Mouse (Mus musculus): Measurements from ENCODE around the gene Mrtfa. TPM values are rescaled to one million over a fixed set of nuclear protein-coding genes. Genes with fewer than 3 reads are reported as not detected.

Mrtfa gene
- polyA plus RNA-seq, 1 experiment from 2014 or later: 39.3 TPM

DNA sequence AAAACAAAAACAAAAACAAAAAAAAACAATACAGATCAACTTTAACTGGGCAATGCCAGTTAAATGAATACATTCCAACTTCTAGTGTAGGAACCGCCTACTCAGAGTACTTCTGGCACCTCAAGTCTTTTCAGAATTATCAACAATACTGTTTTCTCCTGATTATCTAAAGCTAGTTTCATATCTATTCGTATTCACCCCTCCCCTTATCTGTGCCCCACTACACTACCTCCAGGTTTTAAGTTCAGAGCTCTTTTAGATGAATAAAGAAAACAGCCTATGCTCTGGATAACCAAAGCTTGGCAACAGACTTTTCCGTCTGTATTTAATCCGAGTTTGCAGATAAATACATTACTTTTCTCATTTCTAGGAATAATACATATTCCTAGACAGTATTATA lies 29.9 kb downstream of the Mrtfa start:
- Histone ChIP-seq H3K27me3 (ENCODE audit: control insufficient read depth, insufficient read depth, low read length) (no peaks in the 10 kb centered on the region), H3K4me1 (ENCODE audit: control insufficient read depth, insufficient read depth, low read length) (peaks cover 2% of the 10 kb centered on the region; the same call in 1 of the 2 replicates), H3K36me3 (ENCODE audit: control insufficient read depth, insufficient read depth, low read length) (no peaks in the 10 kb centered on the region), H3K4me2 (replicated peaks; ENCODE audit: low read depth, low read length) (no peak overlapping the region), H3K27ac (ENCODE audit: low read length) (no peak overlapping the region), H3K9me3 (ENCODE audit: control insufficient read depth, low read depth, low read length) (no peaks in the 10 kb centered on the region), H3K9ac (replicated peaks; ENCODE audit: low read depth, low read length) (no peak overlapping the region), H3K4me3 (ENCODE audit: low read depth, low read length) (no peak overlapping the region)
- ATAC-seq (ENCODE audit: insufficient number of reproducible peaks, insufficient read depth, low FRiP score, low read depth): no peak
- 73% methylated on average over 4 of the region's 4 CpGs for WGBS

- Histone ChIP-seq H3K4me2 (replicated peaks; ENCODE audit: low read depth, low read length) (no peak overlapping the region), H3K27me3 (ENCODE audit: control insufficient read depth, insufficient read depth, low read length) (no peaks in the 10 kb centered on the region), H3K27ac (ENCODE audit: low read length) (peak overlapping the region; percentile 27; the same call in 1 of the 2 replicates), H3K36me3 (ENCODE audit: control insufficient read depth, insufficient read depth, low read length) (no peaks in the 10 kb centered on the region), H3K9me3 (ENCODE audit: control insufficient read depth, low read depth, low read length) (no peaks in the 10 kb centered on the region), H3K4me3 (ENCODE audit: low read depth, low read length) (no peak overlapping the region), H3K4me1 (ENCODE audit: control insufficient read depth, insufficient read depth, low read length) (peaks cover 8% of the 10 kb centered on the region; the same call in 1 of the 2 replicates), H3K9ac (replicated peaks; ENCODE audit: low read depth, low read length) (no peak overlapping the region)
- WGBS: 49% methylated on average over 7 of the region's 7 CpGs
- ATAC-seq (ENCODE audit: insufficient number of reproducible peaks, insufficient read depth, low FRiP score, low read depth): no peak
These were observed 31.3 kb downstream of the Mrtfa start for GRCm38 (mm10) chr15:81159212-81159611.

DNA sequence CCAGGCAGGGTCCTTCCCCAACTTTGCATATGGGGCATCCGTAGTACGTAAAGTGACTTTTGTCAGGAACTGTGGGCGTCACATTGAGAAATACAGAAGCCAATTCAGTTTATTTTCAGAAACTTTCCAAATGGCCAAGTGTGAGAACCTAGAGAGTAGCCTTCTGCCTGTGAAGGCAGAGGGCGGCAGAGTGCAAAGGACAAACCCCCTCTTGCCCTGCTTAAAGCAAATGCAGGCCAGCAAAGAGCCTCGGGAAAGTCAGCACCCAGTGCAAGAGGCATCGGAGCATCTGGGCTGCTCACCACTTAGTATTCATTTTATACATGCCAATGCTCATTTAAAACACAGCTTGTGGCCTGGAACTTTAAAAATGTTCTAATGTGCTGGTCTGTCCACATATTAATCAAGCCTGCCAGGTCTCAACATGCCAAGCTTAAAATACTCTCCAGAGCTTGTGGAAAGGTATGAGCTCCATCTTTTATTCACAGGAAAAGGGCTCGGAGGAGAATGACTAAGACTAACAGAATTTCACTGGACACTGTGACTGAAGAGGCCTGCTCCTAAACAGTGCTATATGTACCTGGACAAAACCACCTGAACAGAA lies 31.9 kb downstream of the Mrtfa start:
- ATAC-seq (ENCODE audit: insufficient number of reproducible peaks, insufficient read depth, low FRiP score, low read depth): no peak
- no peak overlapping the region for H3K27ac ChIP-seq (ENCODE audit: low read length)

DNA sequence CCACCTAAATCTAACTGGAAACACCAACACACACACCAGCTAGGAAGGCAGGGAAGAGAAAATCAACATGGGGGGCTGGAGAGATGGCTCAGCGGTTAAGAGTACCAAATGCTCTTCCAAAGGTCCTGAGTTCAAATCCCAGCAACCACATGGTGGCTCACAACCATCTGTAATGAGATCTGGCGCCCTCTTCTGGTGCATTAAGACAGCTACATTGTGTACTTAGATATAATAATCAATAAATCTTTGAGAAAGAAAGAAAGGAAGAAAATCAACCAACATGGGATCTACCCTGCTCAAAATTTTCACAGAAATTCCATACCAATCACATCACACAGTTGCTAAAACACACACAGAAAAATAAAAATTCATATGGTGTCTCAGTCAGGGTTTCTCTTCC lies 34.1 kb downstream of the Mrtfa start:
- WGBS: 76% methylated on average over 2 of the region's 2 CpGs
- Histone ChIP-seq H3K4me3 (ENCODE audit: low read depth, low read length) (no peak overlapping the region), H3K36me3 (ENCODE audit: control insufficient read depth, insufficient read depth, low read length) (no peaks in the 10 kb centered on the region), H3K4me1 (ENCODE audit: control insufficient read depth, insufficient read depth, low read length) (peaks cover 8% of the 10 kb centered on the region; the same call in 1 of the 2 replicates), H3K4me2 (replicated peaks; ENCODE audit: low read depth, low read length) (no peak overlapping the region), H3K9me3 (ENCODE audit: control insufficient read depth, low read depth, low read length) (no peaks in the 10 kb centered on the region), H3K27ac (ENCODE audit: low read length) (no peak overlapping the region), H3K9ac (replicated peaks; ENCODE audit: low read depth, low read length) (no peak overlapping the region), H3K27me3 (ENCODE audit: control insufficient read depth, insufficient read depth, low read length) (no peaks in the 10 kb centered on the region)
- ATAC-seq (ENCODE audit: insufficient number of reproducible peaks, insufficient read depth, low FRiP score, low read depth): no peak

More for the DNA sequence above, 31.9 kb downstream of the Mrtfa start:
- Histone ChIP-seq H3K4me2 (replicated peaks; ENCODE audit: low read depth, low read length) (no peak overlapping the region), H3K4me1 (ENCODE audit: control insufficient read depth, insufficient read depth, low read length) (peaks cover 8% of the 10 kb centered on the region; the same call in 1 of the 2 replicates), H3K4me3 (ENCODE audit: low read depth, low read length) (no peak overlapping the region), H3K27me3 (ENCODE audit: control insufficient read depth, insufficient read depth, low read length) (no peaks in the 10 kb centered on the region), H3K9me3 (ENCODE audit: control insufficient read depth, low read depth, low read length) (no peaks in the 10 kb centered on the region), H3K36me3 (ENCODE audit: control insufficient read depth, insufficient read depth, low read length) (no peaks in the 10 kb centered on the region), H3K9ac (replicated peaks; ENCODE audit: low read depth, low read length) (no peak overlapping the region)
- 67% methylated on average over 7 of the region's 7 CpGs for WGBS

DNA sequence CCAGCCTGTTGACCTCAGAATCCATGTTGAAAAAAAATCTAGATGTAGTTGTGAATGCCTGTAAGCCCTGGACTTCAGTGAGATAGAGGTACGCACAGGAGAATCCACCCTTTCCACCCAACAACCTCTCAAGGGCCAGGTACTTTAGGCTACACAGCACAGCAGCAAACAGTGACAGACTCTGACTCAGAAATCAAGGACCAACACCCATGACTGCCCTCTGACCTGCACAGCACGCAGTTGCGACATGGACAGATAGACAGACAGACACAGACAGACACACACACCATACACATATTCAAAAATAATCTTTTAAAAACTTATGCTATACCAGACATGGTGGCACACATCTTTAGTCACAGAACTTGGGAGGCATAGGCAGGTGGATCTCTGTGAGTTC lies 34.7 kb downstream of the Mrtfa start:
- 90% methylated on average over 3 of the region's 3 CpGs for WGBS
- H3K9ac ChIP-seq (replicated peaks; ENCODE audit: low read depth, low read length): no peak overlapping the region
- H3K27me3 ChIP-seq (ENCODE audit: control insufficient read depth, insufficient read depth, low read length): no peaks in the 10 kb centered on the region
- no peak overlapping the region for H3K4me2 ChIP-seq (replicated peaks; ENCODE audit: low read depth, low read length)
- H3K4me3 ChIP-seq (ENCODE audit: low read depth, low read length): no peak overlapping the region
- peaks cover 8% of the 10 kb centered on the region; the same call in 1 of the 2 replicates for H3K4me1 ChIP-seq (ENCODE audit: control insufficient read depth, insufficient read depth, low read length)
- H3K27ac ChIP-seq (ENCODE audit: low read length): no peak overlapping the region
- ATAC-seq (ENCODE audit: insufficient number of reproducible peaks, insufficient read depth, low FRiP score, low read depth): no peak
- no peaks in the 10 kb centered on the region for H3K36me3 ChIP-seq (ENCODE audit: control insufficient read depth, insufficient read depth, low read length)
- H3K9me3 ChIP-seq (ENCODE audit: control insufficient read depth, low read depth, low read length): no peaks in the 10 kb centered on the region

- 60% methylated on average over 2 of the region's 2 CpGs for WGBS
- no peak overlapping the region for H3K27ac ChIP-seq (ENCODE audit: low read length)
These were observed 35.5 kb downstream of the Mrtfa start for GRCm38 (mm10) chr15:81154846-81155624.

GRCm38 (mm10) chr15:81141956-81142576 lies 48.5 kb downstream of the Mrtfa start:
- Histone ChIP-seq H3K36me3 (ENCODE audit: control insufficient read depth, insufficient read depth, low read length) (no peaks in the 10 kb centered on the region), H3K9me3 (ENCODE audit: control insufficient read depth, low read depth, low read length) (no peaks in the 10 kb centered on the region), H3K4me3 (ENCODE audit: low read depth, low read length) (no peak overlapping the region), H3K9ac (replicated peaks; ENCODE audit: low read depth, low read length) (no peak overlapping the region), H3K27me3 (ENCODE audit: control insufficient read depth, insufficient read depth, low read length) (no peaks in the 10 kb centered on the region), H3K4me1 (ENCODE audit: control insufficient read depth, insufficient read depth, low read length) (0 out of 2 replicates have a peak, but pooled peaks cover 8% of the 10 kb centered on the region), H3K27ac (ENCODE audit: low read length) (no peak overlapping the region), H3K4me2 (replicated peaks; ENCODE audit: low read depth, low read length) (no peak overlapping the region)
- no peak for ATAC-seq (ENCODE audit: insufficient number of reproducible peaks, insufficient read depth, low FRiP score, low read depth)
- 81% methylated on average over 11 of the region's 11 CpGs for WGBS

More at GRCm38 (mm10) chr15:81154846-81155624, 35.5 kb downstream of the Mrtfa start:
- no peaks in the 10 kb centered on the region for H3K9me3 ChIP-seq (ENCODE audit: control insufficient read depth, low read depth, low read length)
- no peak for ATAC-seq (ENCODE audit: insufficient number of reproducible peaks, insufficient read depth, low FRiP score, low read depth)
- H3K4me2 ChIP-seq (replicated peaks; ENCODE audit: low read depth, low read length): no peak overlapping the region
- H3K4me1 ChIP-seq (ENCODE audit: control insufficient read depth, insufficient read depth, low read length): peaks cover 8% of the 10 kb centered on the region; the same call in 1 of the 2 replicates
- H3K4me3 ChIP-seq (ENCODE audit: low read depth, low read length): no peak overlapping the region
- H3K9ac ChIP-seq (replicated peaks; ENCODE audit: low read depth, low read length): no peak overlapping the region
- H3K27me3 ChIP-seq (ENCODE audit: control insufficient read depth, insufficient read depth, low read length): no peaks in the 10 kb centered on the region
- no peaks in the 10 kb centered on the region for H3K36me3 ChIP-seq (ENCODE audit: control insufficient read depth, insufficient read depth, low read length)

DNA sequence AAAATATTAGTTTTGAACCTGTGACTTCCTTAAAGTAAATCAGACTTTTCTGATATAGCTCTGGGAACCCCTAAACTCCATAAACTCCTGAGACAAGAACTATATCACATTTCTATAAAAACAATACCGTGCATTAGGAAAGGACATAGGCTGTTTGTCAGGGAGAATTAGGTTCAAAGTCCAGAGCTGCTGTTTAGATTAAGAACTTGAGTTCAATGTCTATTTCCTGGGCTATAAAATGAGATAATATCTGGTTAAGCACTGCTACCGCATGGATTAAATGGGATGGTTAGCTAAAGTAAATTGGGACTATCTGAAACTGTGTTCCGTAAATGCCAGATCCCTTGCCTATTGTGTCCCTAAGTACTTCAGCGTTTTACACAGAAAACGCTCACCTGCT lies 50.6 kb downstream of the Mrtfa start:
- Histone ChIP-seq H3K4me3 (ENCODE audit: low read depth, low read length) (no peak overlapping the region), H3K9me3 (ENCODE audit: control insufficient read depth, low read depth, low read length) (no peaks in the 10 kb centered on the region), H3K36me3 (ENCODE audit: control insufficient read depth, insufficient read depth, low read length) (no peaks in the 10 kb centered on the region), H3K27me3 (ENCODE audit: control insufficient read depth, insufficient read depth, low read length) (no peaks in the 10 kb centered on the region), H3K27ac (ENCODE audit: low read length) (no peak overlapping the region), H3K4me2 (replicated peaks; ENCODE audit: low read depth, low read length) (no peak overlapping the region), H3K9ac (replicated peaks; ENCODE audit: low read depth, low read length) (no peak overlapping the region), H3K4me1 (ENCODE audit: control insufficient read depth, insufficient read depth, low read length) (0 out of 2 replicates have a peak, but pooled peaks cover 8% of the 10 kb centered on the region)
- WGBS: 80% methylated on average over 5 of the region's 5 CpGs
- no peak for ATAC-seq (ENCODE audit: insufficient number of reproducible peaks, insufficient read depth, low FRiP score, low read depth)
